Mouse (Mus musculus): ENCODE data around the gene Siah1a.

- TF ChIP-seq POLR2A (IDR thresholded peaks at IDR 0.05; ENCODE audit: extremely low read depth, insufficient read depth, low read length) (no peak), CTCF (IDR thresholded peaks at IDR 0.05; ENCODE audit: low read depth, low read length) (no peak)
Measured at GRCm38 (mm10) chr8:86740899-86741298, 4.8 kb downstream of the Siah1a start.

All from liver, adult 2 months (tissue).